Mouse (Mus musculus): ENCODE measurements at regions not wholly inside any gene's neighbourhood (a gene's known extent, or its start where the extent isn't known, plus 50 kb on each side); places are given as distances from the start of the nearest gene placed in this dataset.

GRCm38 (mm10) chr1:128671495-128671894 is 79.4 kb upstream of the Cxcr4 start:
- TF ChIP-seq POLR2A (IDR thresholded peaks at IDR 0.05; ENCODE audit: extremely low read depth, insufficient read depth, low read length) = no peak
- TF ChIP-seq CTCF (IDR thresholded peaks at IDR 0.05; ENCODE audit: low read depth, low read length) = no peak
- Histone ChIP-seq H3K4me1 (ENCODE audit: control insufficient read depth, insufficient read depth, low read length) (no peaks in the 10 kb centered on the region), H3K27ac (replicated peaks; ENCODE audit: insufficient read depth, low read depth, low read length) (no peak overlapping the region), H3K79me2 (ENCODE audit: control insufficient read depth, insufficient read depth, low read length) (no peaks in the 10 kb centered on the region), H3K9ac (ENCODE audit: low read depth, low read length) (no peak overlapping the region), H3K4me3 (ENCODE audit: insufficient read depth, low read depth, low read length) (no peak overlapping the region), H3K36me3 (ENCODE audit: control insufficient read depth, insufficient read depth, low read length) (no peaks in the 10 kb centered on the region), H3K27me3 (ENCODE audit: control insufficient read depth, insufficient read depth, low read length) (no peaks in the 10 kb centered on the region)
- 76% methylated on average over 3 of the region's 3 CpGs for WGBS
- no peak for DNase-seq (ENCODE audit: extremely low read depth, low read depth, low spot score)

GRCm38 (mm10) chr1:128671016-128671415 is 78.9 kb upstream of the Cxcr4 start:
- Histone ChIP-seq H3K27ac (replicated peaks; ENCODE audit: insufficient read depth, low read depth, low read length) (no peak overlapping the region), H3K9ac (ENCODE audit: low read depth, low read length) (no peak overlapping the region), H3K27me3 (ENCODE audit: control insufficient read depth, insufficient read depth, low read length) (no peaks in the 10 kb centered on the region), H3K4me1 (ENCODE audit: control insufficient read depth, insufficient read depth, low read length) (no peaks in the 10 kb centered on the region), H3K79me2 (ENCODE audit: control insufficient read depth, insufficient read depth, low read length) (no peaks in the 10 kb centered on the region), H3K36me3 (ENCODE audit: control insufficient read depth, insufficient read depth, low read length) (no peaks in the 10 kb centered on the region), H3K4me3 (ENCODE audit: insufficient read depth, low read depth, low read length) (no peak overlapping the region)
- TF ChIP-seq POLR2A (IDR thresholded peaks at IDR 0.05; ENCODE audit: extremely low read depth, insufficient read depth, low read length) (no peak), CTCF (IDR thresholded peaks at IDR 0.05; ENCODE audit: low read depth, low read length) (no peak)
- no peak for DNase-seq (ENCODE audit: extremely low read depth, low read depth, low spot score)
- WGBS = 59% methylated on average over 5 of the region's 5 CpGs

GRCm38 (mm10) chr1:128669241-128669666 is 77.2 kb upstream of the Cxcr4 start:
- H3K79me2 ChIP-seq (ENCODE audit: control insufficient read depth, insufficient read depth, low read length) = no peaks in the 10 kb centered on the region
- WGBS = 79% methylated on average over 2 of the region's 2 CpGs
- TF ChIP-seq POLR2A (IDR thresholded peaks at IDR 0.05; ENCODE audit: extremely low read depth, insufficient read depth, low read length) = no peak
- TF ChIP-seq CTCF (IDR thresholded peaks at IDR 0.05; ENCODE audit: low read depth, low read length) = no peak
- no peaks in the 10 kb centered on the region for H3K4me1 ChIP-seq (ENCODE audit: control insufficient read depth, insufficient read depth, low read length)
- no peak overlapping the region for H3K27ac ChIP-seq (replicated peaks; ENCODE audit: insufficient read depth, low read depth, low read length)
- no peak overlapping the region for H3K9ac ChIP-seq (ENCODE audit: low read depth, low read length)
- DNase-seq (ENCODE audit: extremely low read depth, low read depth, low spot score) = no peak
- no peak overlapping the region for H3K4me3 ChIP-seq (ENCODE audit: insufficient read depth, low read depth, low read length)
- H3K27me3 ChIP-seq (ENCODE audit: control insufficient read depth, insufficient read depth, low read length) = no peaks in the 10 kb centered on the region
- no peaks in the 10 kb centered on the region for H3K36me3 ChIP-seq (ENCODE audit: control insufficient read depth, insufficient read depth, low read length)

GRCm38 (mm10) chr1:128668718-128669117 is 76.6 kb upstream of the Cxcr4 start:
- TF ChIP-seq POLR2A (IDR thresholded peaks at IDR 0.05; ENCODE audit: extremely low read depth, insufficient read depth, low read length) (no peak), CTCF (IDR thresholded peaks at IDR 0.05; ENCODE audit: low read depth, low read length) (no peak)
- H3K4me3 ChIP-seq (ENCODE audit: insufficient read depth, low read depth, low read length) = no peak overlapping the region
- H3K27ac ChIP-seq (replicated peaks; ENCODE audit: insufficient read depth, low read depth, low read length) = no peak overlapping the region
- no peak overlapping the region for H3K9ac ChIP-seq (ENCODE audit: low read depth, low read length)
- no peaks in the 10 kb centered on the region for H3K27me3 ChIP-seq (ENCODE audit: control insufficient read depth, insufficient read depth, low read length)
- no peak for DNase-seq (ENCODE audit: extremely low read depth, low read depth, low spot score)
- 85% methylated on average over 6 of the region's 6 CpGs for WGBS
- H3K79me2 ChIP-seq (ENCODE audit: control insufficient read depth, insufficient read depth, low read length) = no peaks in the 10 kb centered on the region
- H3K4me1 ChIP-seq (ENCODE audit: control insufficient read depth, insufficient read depth, low read length) = no peaks in the 10 kb centered on the region
- H3K36me3 ChIP-seq (ENCODE audit: control insufficient read depth, insufficient read depth, low read length) = no peaks in the 10 kb centered on the region

- H3K36me3 ChIP-seq (ENCODE audit: control insufficient read depth, insufficient read depth, low read length) = no peaks in the 10 kb centered on the region
- no peaks in the 10 kb centered on the region for H3K79me2 ChIP-seq (ENCODE audit: control insufficient read depth, insufficient read depth, low read length)
- no peak overlapping the region for H3K27ac ChIP-seq (replicated peaks; ENCODE audit: insufficient read depth, low read depth, low read length)
- H3K4me1 ChIP-seq (ENCODE audit: control insufficient read depth, insufficient read depth, low read length) = no peaks in the 10 kb centered on the region
- H3K9ac ChIP-seq (ENCODE audit: low read depth, low read length) = no peak overlapping the region
- no peak for TF ChIP-seq POLR2A (IDR thresholded peaks at IDR 0.05; ENCODE audit: extremely low read depth, insufficient read depth, low read length)
- no peak for TF ChIP-seq CTCF (IDR thresholded peaks at IDR 0.05; ENCODE audit: low read depth, low read length)
- no peaks in the 10 kb centered on the region for H3K27me3 ChIP-seq (ENCODE audit: control insufficient read depth, insufficient read depth, low read length)
- no peak for DNase-seq (ENCODE audit: extremely low read depth, low read depth, low spot score)
- H3K4me3 ChIP-seq (ENCODE audit: insufficient read depth, low read depth, low read length) = no peak overlapping the region
- 77% methylated on average over 4 of the region's 4 CpGs for WGBS
Measured at GRCm38 (mm10) chr1:128667121-128667762, 75.1 kb upstream of the Cxcr4 start.

- H3K79me2 ChIP-seq (ENCODE audit: control insufficient read depth, insufficient read depth, low read length) = no peaks in the 10 kb centered on the region
- H3K27me3 ChIP-seq (ENCODE audit: control insufficient read depth, insufficient read depth, low read length) = no peaks in the 10 kb centered on the region
- TF ChIP-seq POLR2A (IDR thresholded peaks at IDR 0.05; ENCODE audit: extremely low read depth, insufficient read depth, low read length) (no peak), CTCF (IDR thresholded peaks at IDR 0.05; ENCODE audit: low read depth, low read length) (no peak)
- no peaks in the 10 kb centered on the region for H3K36me3 ChIP-seq (ENCODE audit: control insufficient read depth, insufficient read depth, low read length)
- H3K27ac ChIP-seq (replicated peaks; ENCODE audit: insufficient read depth, low read depth, low read length) = no peak overlapping the region
- 89% methylated on average over 2 of the region's 2 CpGs for WGBS
- DNase-seq (ENCODE audit: extremely low read depth, low read depth, low spot score) = no peak
- no peak overlapping the region for H3K9ac ChIP-seq (ENCODE audit: low read depth, low read length)
- H3K4me1 ChIP-seq (ENCODE audit: control insufficient read depth, insufficient read depth, low read length) = no peaks in the 10 kb centered on the region
- H3K4me3 ChIP-seq (ENCODE audit: insufficient read depth, low read depth, low read length) = no peak overlapping the region
Measured at GRCm38 (mm10) chr1:128663207-128663606, 71.1 kb upstream of the Cxcr4 start.

Measured in liver, adult 2 months (tissue).